Mouse (Mus musculus) megakaryocyte, embryonic 14.5 days (primary cell): ENCODE data around the gene Vegfa.

Source experiments
- FLI1 ChIP-seq: IDR thresholded peaks from 2 replicates; pipeline ENCODE4 v1.6.1; 2012; ENCODE audit warnings: low read length, inconsistent platforms, mixed read lengths
- GATA1 ChIP-seq: IDR thresholded peaks from 3 replicates; pipeline ENCODE4 v1.6.1; 2012; ENCODE audit warnings: mixed read lengths, low read length, inconsistent platforms, borderline replicate concordance

- TF ChIP-seq GATA1 (no peak), FLI1 (no peak)
Observed at GRCm38 (mm10) chr17:45969596-45969995, 62.6 kb downstream of the Vegfa start.
